Mouse (Mus musculus): ENCODE measurements around the gene Grin2b.

DNA sequence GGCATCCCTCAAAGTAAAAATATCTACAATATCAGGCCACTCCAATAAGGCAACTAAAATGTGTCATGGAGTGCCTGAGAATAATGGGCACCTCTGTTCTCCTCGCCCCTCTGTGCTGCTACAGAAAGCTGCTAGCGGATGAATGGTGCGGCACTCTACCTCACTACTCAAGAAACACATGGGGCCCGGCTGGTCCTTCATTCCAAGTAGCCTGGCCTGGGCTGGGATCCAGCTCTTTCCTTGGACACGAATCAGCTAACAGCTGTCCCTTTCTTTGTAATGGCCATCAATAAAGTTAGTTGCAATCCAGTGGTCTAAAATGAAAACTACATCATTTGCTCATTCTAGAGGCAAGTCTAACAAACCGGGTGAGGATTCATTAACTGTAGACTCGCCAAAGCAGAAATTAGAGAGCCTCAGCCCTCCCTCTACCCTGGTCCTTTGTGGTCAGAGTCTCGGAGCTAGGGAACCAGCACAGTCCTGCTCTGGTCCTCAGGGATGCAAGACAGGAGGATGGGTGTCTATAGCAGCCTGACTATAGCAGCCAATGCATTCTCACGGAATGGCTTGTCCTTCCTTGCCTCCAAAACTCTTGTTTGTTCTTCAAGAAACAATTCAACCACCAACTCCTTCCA is 7.8 kb downstream of the Grin2b start:
- TF ChIP-seq CTCF (IDR thresholded peaks at IDR 0.05; ENCODE audit: low read depth) (no peak), EP300 (IDR thresholded peaks at IDR 0.05; ENCODE audit: low read depth) (no peak)

Data from liver, postnatal 0 days (tissue).